Mouse (Mus musculus) heart, postnatal 0 days (tissue): ENCODE data around the gene Pde4d.

Source experiments
- CTCF ChIP-seq: IDR thresholded peaks from 2 replicates; pipeline ENCODE4 v1.5.1; 2016; ENCODE audit warnings: antibody characterized with exemption, control low read depth, low read depth
- EP300 ChIP-seq: IDR thresholded peaks from 2 replicates; pipeline ENCODE4 v1.6.1; 2016; ENCODE audit warnings: antibody characterized with exemption, low read depth

- TF ChIP-seq EP300 (no peak), CTCF (no peak)
Observed at GRCm38 (mm10) chr13:109927782-109928181, 1478.0 kb downstream of the Pde4d start.
